Mouse (Mus musculus) erythroblast, embryonic 14.5 days (primary cell): ENCODE measurements around the gene Gal3st1.

Source experiments
- GATA1 ChIP-seq: IDR thresholded peaks from 2 replicates; pipeline ENCODE4 v1.6.1; 2012; ENCODE audit warnings: low read length, inconsistent platforms, mixed read lengths
- TAL1 ChIP-seq: IDR thresholded peaks from 3 replicates; pipeline ENCODE4 v1.6.1; 2012; ENCODE audit warnings: low read length, inconsistent platforms, mixed read lengths

GRCm38 (mm10) chr11:3933756-3934285 is 49.6 kb upstream of the Gal3st1 start:
- TF ChIP-seq GATA1, result no peak
- TF ChIP-seq TAL1, result no peak
